12 mouse cellular contexts compared by ENCODE assay signal in the genomic region with DNA sequence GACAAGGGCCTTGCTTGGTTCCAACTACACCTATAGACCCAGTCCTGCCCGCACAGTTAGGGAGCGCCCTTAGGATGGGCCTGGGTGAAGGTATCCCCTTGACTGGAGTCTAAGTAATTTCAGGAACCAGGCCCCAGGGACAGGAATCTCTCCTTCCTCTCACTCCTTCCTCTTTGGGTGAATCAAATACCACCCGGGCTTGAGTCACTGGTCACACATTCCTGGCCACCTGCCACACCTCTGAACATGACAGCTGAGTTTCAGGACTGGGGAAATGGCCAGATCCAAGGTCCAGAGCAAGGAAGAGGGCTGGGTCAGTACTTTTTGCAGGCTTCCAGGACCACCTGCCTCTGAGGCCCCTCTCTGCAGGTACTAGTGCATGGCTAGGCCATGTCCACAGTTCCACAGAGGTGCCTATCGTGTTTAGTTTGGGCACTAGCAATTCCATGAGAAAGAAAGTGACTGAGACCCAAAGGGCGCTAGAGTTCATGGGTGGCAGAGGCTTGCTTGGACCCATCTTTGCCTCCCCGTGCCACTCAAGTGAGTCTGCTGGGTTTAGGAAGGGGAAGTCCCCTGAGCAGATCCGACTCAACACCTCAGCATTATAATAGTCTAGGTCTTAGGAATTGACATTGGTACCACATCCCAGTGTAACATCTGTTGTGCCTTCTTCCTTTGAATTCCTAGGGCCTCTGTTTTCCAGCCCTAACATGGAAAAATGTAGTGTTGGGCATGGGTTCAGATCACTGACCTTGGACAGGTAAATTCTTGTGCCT. TPM values are rescaled to one million over a fixed set of nuclear protein-coding genes. Genes with fewer than 3 reads are reported as not detected.
DNase-seq lines count a peak whose midpoint lies in the region; ATAC-seq and TF ChIP-seq lines count a peak whose summit lies in the region.
"Had no signal": no experiment of that assay in that cellular context is flagged by ENCODE, and none has a peak within 500 bp of the region (broad histone marks: within the 10 kb centered on the region; RNA-seq: fewer than 3 reads in every experiment).

No protein-coding gene starts in this region.

- no peak overlapping the region for H3K9ac ChIP-seq in stomach, postnatal 0 days (ENCODE audit: low read length)
- no peak overlapping the region for H3K9ac ChIP-seq in hindbrain, embryonic 14.5 days
- H3K9ac ChIP-seq in forebrain, embryonic 15.5 days (replicated peaks) = no peak overlapping the region
- H3K9ac ChIP-seq: forebrain, embryonic 13.5 days; liver, embryonic 13.5 days had no signal

- no peak overlapping the region for H3K4me2 ChIP-seq in stomach, postnatal 0 days (replicated peaks; ENCODE audit: low read depth)
- H3K4me2 ChIP-seq in hindbrain, embryonic 14.5 days (replicated peaks) = no peak overlapping the region
- H3K4me2 ChIP-seq in forebrain, embryonic 15.5 days (replicated peaks) = no peak overlapping the region
- H3K4me2 ChIP-seq: forebrain, embryonic 13.5 days; liver, embryonic 13.5 days had no signal

- 86% methylated on average over 7 of the region's 7 CpGs for WGBS in stomach, postnatal 0 days
- 92% methylated on average over 7 of the region's 7 CpGs for WGBS in hindbrain, embryonic 14.5 days
- 93% methylated on average over 7 of the region's 7 CpGs for WGBS in forebrain, embryonic 15.5 days

- TF ChIP-seq EP300 in stomach, postnatal 0 days (optimal IDR thresholded peaks at IDR 0.05) = no peak

- DNase-seq in urinary bladder, postnatal 25 days (ENCODE audit: low spot score) = peak; percentile 37
- DNase-seq in urinary bladder, postnatal 4 days (ENCODE audit: low spot score in 2 of 2) = no peak
- DNase-seq in stomach, postnatal 0 days (ENCODE audit: low spot score) = peak; percentile 55
- no peak for DNase-seq in hindbrain, embryonic 14.5 days (ENCODE audit: low spot score)
- DNase-seq: cerebellum, adult 8-10 months; liver, embryonic 13.5 days had no signal

- no peaks in the 10 kb centered on the region for H3K36me3 ChIP-seq in stomach, postnatal 0 days (ENCODE audit: control insufficient read depth, insufficient read depth, low read length)
- no peaks in the 10 kb centered on the region; the same call in 1 of the 2 replicates for H3K36me3 ChIP-seq in hindbrain, embryonic 14.5 days (replicated peaks; ENCODE audit: control insufficient read depth, insufficient read depth)
- no peaks in the 10 kb centered on the region for H3K36me3 ChIP-seq in forebrain, embryonic 15.5 days
- H3K36me3 ChIP-seq: liver, embryonic 13.5 days had no signal

- no peaks in the 10 kb centered on the region for H3K9me3 ChIP-seq in stomach, postnatal 0 days (ENCODE audit: control insufficient read depth, low read length)
- no peaks in the 10 kb centered on the region for H3K9me3 ChIP-seq in hindbrain, embryonic 14.5 days (ENCODE audit: control insufficient read depth, low read length)
- H3K9me3 ChIP-seq in forebrain, embryonic 15.5 days = no peaks in the 10 kb centered on the region
- H3K9me3 ChIP-seq: forebrain, embryonic 13.5 days; liver, embryonic 13.5 days had no signal

- peaks cover 12% of the 10 kb centered on the region for H3K4me1 ChIP-seq in stomach, postnatal 0 days (replicated peaks; ENCODE audit: control insufficient read depth, insufficient read depth)
- H3K4me1 ChIP-seq in hindbrain, embryonic 14.5 days (replicated peaks; ENCODE audit: control insufficient read depth, insufficient read depth, low read length) = no peaks in the 10 kb centered on the region; the same call in 1 of the 2 replicates
- H3K4me1 ChIP-seq in forebrain, embryonic 15.5 days = 0 out of 2 replicates have a peak, but pooled peaks cover 3% of the 10 kb centered on the region
- H3K4me1 ChIP-seq: forebrain, embryonic 13.5 days; liver, embryonic 13.5 days had no signal

- TF ChIP-seq CTCF in stomach, postnatal 0 days (IDR thresholded peaks at IDR 0.05; ENCODE audit: low read depth) = no peak

- no peaks in the 10 kb centered on the region for H3K27me3 ChIP-seq in stomach, postnatal 0 days (ENCODE audit: control insufficient read depth, insufficient read depth, low read length)
- no peaks in the 10 kb centered on the region for H3K27me3 ChIP-seq in hindbrain, embryonic 14.5 days (ENCODE audit: control insufficient read depth, insufficient read depth, low read length)
- no peaks in the 10 kb centered on the region for H3K27me3 ChIP-seq in forebrain, embryonic 15.5 days
- H3K27me3 ChIP-seq: forebrain, embryonic 13.5 days; liver, embryonic 13.5 days had no signal

- ATAC-seq in common myeloid progenitor, adult 5-6 weeks (replicated peaks; ENCODE audit: low read depth, poor library complexity, severe bottlenecking) = peak; percentile 59; the same call in 1 of the 2 replicates
- ATAC-seq in inflammation-experienced regulatory T-cells, adult 6 months = peak; percentile 65
- ATAC-seq in stomach, postnatal 0 days (ENCODE audit: low FRiP score, low TSS enrichment) = 0 out of 2 replicates have a peak, but pooled peaks have one; percentile 6
- ATAC-seq in hindbrain, embryonic 14.5 days (ENCODE audit: low FRiP score) = no peak
- no peak for ATAC-seq in forebrain, embryonic 15.5 days (replicated peaks)
- ATAC-seq in erythroid progenitor cell, adult 5-6 weeks (replicated peaks; ENCODE audit: low FRiP score, poor library complexity, severe bottlenecking) = no peak
- ATAC-seq: forebrain, embryonic 13.5 days had no signal

- H3K4me3 ChIP-seq in stomach, postnatal 0 days (ENCODE audit: low read depth, low read length) = no peak overlapping the region
- H3K4me3 ChIP-seq in hindbrain, embryonic 14.5 days (replicated peaks; ENCODE audit: low read length) = no peak overlapping the region
- H3K4me3 ChIP-seq in forebrain, embryonic 15.5 days = no peak overlapping the region
- H3K4me3 ChIP-seq: forebrain, embryonic 13.5 days; liver, embryonic 13.5 days had no signal

- peak overlapping the region; percentile 56; the same call in 1 of the 2 replicates for H3K27ac ChIP-seq in stomach, postnatal 0 days (replicated peaks)
- no peak overlapping the region for H3K27ac ChIP-seq in hindbrain, embryonic 14.5 days
- H3K27ac ChIP-seq in forebrain, embryonic 15.5 days (replicated peaks) = no peak overlapping the region
- H3K27ac ChIP-seq: forebrain, embryonic 13.5 days; liver, embryonic 13.5 days had no signal

RNA-seq across cellular contexts. Expression of gene Fam102a, which starts 13.0 kb away (rescaled TPM):
- 3.6 and 3.9 TPM in 2 replicates for total RNA-seq in common myeloid progenitor, adult 5-6 weeks (2017)
- 10 to 100 TPM; 40.7 to 52.4 (median 50.7) TPM for polyA plus RNA-seq in inflammation-experienced regulatory T-cells, adult 6 months (2017; shearing (Covaris generic))
- polyA plus RNA-seq in stomach, postnatal 0 days (2015; fragmentation: Nextera tagmentation; extraction: Ambion mirVana) = 16.6 and 20.2 TPM in 2 replicates
- polyA plus RNA-seq in hindbrain, embryonic 14.5 days (2014; fragmentation: Nextera tagmentation; extraction: Ambion mirVana) = 7.8 and 8.3 TPM in 2 replicates
- polyA plus RNA-seq in forebrain, embryonic 15.5 days (2015; fragmentation: Nextera tagmentation; extraction: Ambion mirVana) = 5.7 and 6.1 TPM in 2 replicates
- 3.6 and 12.6 TPM in 2 replicates for total RNA-seq in erythroid progenitor cell, adult 5-6 weeks (2015; ENCODE audit: low replicate concordance)
- 0.77 and 3.0 TPM in 2 replicates for total RNA-seq in erythroid progenitor cell, adult 5-6 weeks (2017; ENCODE audit: low replicate concordance)

RNA-seq across cellular contexts. Expression of gene Dpm2, which starts 22.5 kb away (rescaled TPM):
- 37.1 and 40.5 TPM in 2 replicates for total RNA-seq in common myeloid progenitor, adult 5-6 weeks (2017)
- 100 to 1,000 TPM; 126 to 160 (median 144) TPM for polyA plus RNA-seq in inflammation-experienced regulatory T-cells, adult 6 months (2017; shearing (Covaris generic))
- polyA plus RNA-seq in stomach, postnatal 0 days (2015; fragmentation: Nextera tagmentation; extraction: Ambion mirVana) = 87.5 and 91.8 TPM in 2 replicates
- polyA plus RNA-seq in hindbrain, embryonic 14.5 days (2014; fragmentation: Nextera tagmentation; extraction: Ambion mirVana) = 132 and 141 TPM in 2 replicates
- 136 TPM in 2 replicates for polyA plus RNA-seq in forebrain, embryonic 15.5 days (2015; fragmentation: Nextera tagmentation; extraction: Ambion mirVana)
- total RNA-seq in erythroid progenitor cell, adult 5-6 weeks (2015; ENCODE audit: low replicate concordance) = 33.9 and 45.3 TPM in 2 replicates
- 11.8 and 21.1 TPM in 2 replicates for total RNA-seq in erythroid progenitor cell, adult 5-6 weeks (2017; ENCODE audit: low replicate concordance)

RNA-seq across cellular contexts. Expression of gene Pip5kl1, which starts 26.4 kb away (rescaled TPM):
- total RNA-seq in common myeloid progenitor, adult 5-6 weeks (2017) = not detected in 2 replicates
- not detected for polyA plus RNA-seq in inflammation-experienced regulatory T-cells, adult 6 months (2017; shearing (Covaris generic))
- polyA plus RNA-seq in stomach, postnatal 0 days (2015; fragmentation: Nextera tagmentation; extraction: Ambion mirVana) = 0.08 and 0.18 TPM in 2 replicates
- polyA plus RNA-seq in hindbrain, embryonic 14.5 days (2014; fragmentation: Nextera tagmentation; extraction: Ambion mirVana) = 11.6 and 12.6 TPM in 2 replicates
- polyA plus RNA-seq in forebrain, embryonic 15.5 days (2015; fragmentation: Nextera tagmentation; extraction: Ambion mirVana) = 3.5 and 4.2 TPM in 2 replicates
- total RNA-seq in erythroid progenitor cell, adult 5-6 weeks (2015; ENCODE audit: low replicate concordance) = not detected in 2 replicates
- total RNA-seq in erythroid progenitor cell, adult 5-6 weeks (2017; ENCODE audit: low replicate concordance) = not detected in 2 replicates
- polyA plus RNA-seq: liver, embryonic 13.5 days had no signal

RNA-seq across cellular contexts. Expression of gene 9430097D07Rik, which starts 27.3 kb away (rescaled TPM):
- total RNA-seq in common myeloid progenitor, adult 5-6 weeks (2017) = not detected in 2 replicates
- under 1 TPM in 1 of 3 experiments, not detected in 2; 0.31 TPM for polyA plus RNA-seq in inflammation-experienced regulatory T-cells, adult 6 months (2017; shearing (Covaris generic))
- not detected in 2 replicates for polyA plus RNA-seq in stomach, postnatal 0 days (2015; fragmentation: Nextera tagmentation; extraction: Ambion mirVana)
- polyA plus RNA-seq in hindbrain, embryonic 14.5 days (2014; fragmentation: Nextera tagmentation; extraction: Ambion mirVana) = 0.48 and 0.81 TPM in 2 replicates
- 0.23 and 0.24 TPM in 2 replicates for polyA plus RNA-seq in forebrain, embryonic 15.5 days (2015; fragmentation: Nextera tagmentation; extraction: Ambion mirVana)
- not detected in 2 replicates for total RNA-seq in erythroid progenitor cell, adult 5-6 weeks (2015; ENCODE audit: low replicate concordance)
- 0.90 TPM in 1 of 2 replicates, not detected in the other for total RNA-seq in erythroid progenitor cell, adult 5-6 weeks (2017; ENCODE audit: low replicate concordance)
- polyA plus RNA-seq: liver, embryonic 13.5 days; spleen, adult 2 months had no signal

RNA-seq across cellular contexts. Expression of gene St6galnac4, which starts 38.7 kb away (rescaled TPM):
- 25.7 and 28.8 TPM in 2 replicates for total RNA-seq in common myeloid progenitor, adult 5-6 weeks (2017)
- polyA plus RNA-seq in inflammation-experienced regulatory T-cells, adult 6 months (2017; shearing (Covaris generic)) = 10 to 100 TPM; 31.5 to 42.6 (median 33.5) TPM
- polyA plus RNA-seq in stomach, postnatal 0 days (2015; fragmentation: Nextera tagmentation; extraction: Ambion mirVana) = 7.4 and 7.7 TPM in 2 replicates
- 32.3 and 36.8 TPM in 2 replicates for polyA plus RNA-seq in hindbrain, embryonic 14.5 days (2014; fragmentation: Nextera tagmentation; extraction: Ambion mirVana)
- polyA plus RNA-seq in forebrain, embryonic 15.5 days (2015; fragmentation: Nextera tagmentation; extraction: Ambion mirVana) = 25.9 and 26.4 TPM in 2 replicates
- 2.9 and 3.8 TPM in 2 replicates for total RNA-seq in erythroid progenitor cell, adult 5-6 weeks (2015; ENCODE audit: low replicate concordance)
- total RNA-seq in erythroid progenitor cell, adult 5-6 weeks (2017; ENCODE audit: low replicate concordance) = 2.3 and 2.4 TPM in 2 replicates

Comparison
In these comparisons a context has a peak if more than half of its experiments do, and no peak if none do; other contexts are left out.
1. DNase-seq: peak in urinary bladder, postnatal 25 days (single experiment) and stomach, postnatal 0 days (single experiment); none in urinary bladder, postnatal 4 days (0 of 2) and hindbrain, embryonic 14.5 days (single experiment).
2. ATAC-seq: peak in common myeloid progenitor, adult 5-6 weeks (single experiment), inflammation-experienced regulatory T-cells, adult 6 months (single experiment) and stomach, postnatal 0 days (single experiment); none in hindbrain, embryonic 14.5 days (single experiment), forebrain, embryonic 15.5 days (single experiment) and erythroid progenitor cell, adult 5-6 weeks (single experiment).